18 mouse cellular contexts compared by ENCODE assay signal in genomic region chr9:83608135-83608534, GRCm38 (mm10).
DNase-seq lines count a peak whose midpoint lies in the region; ATAC-seq and TF ChIP-seq lines count a peak whose summit lies in the region.
"Had no signal": no experiment of that assay in that cellular context is flagged by ENCODE, and none has a peak within 500 bp of the region (broad histone marks: within the 10 kb centered on the region; RNA-seq: fewer than 3 reads in every experiment).

No protein-coding gene starts in this region.

- H3K4me3 ChIP-seq in lung, embryonic 16.5 days (ENCODE audit: low read length): no peak overlapping the region
- no peak overlapping the region for H3K4me3 ChIP-seq in olfactory bulb, adult 2 months (ENCODE audit: insufficient read depth, low read depth, low read length)
- no peak overlapping the region for H3K4me3 ChIP-seq in forebrain, embryonic 10.5 days
- H3K4me3 ChIP-seq: gastrocnemius, adult 2 months; hindbrain, embryonic 12.5 days; hindbrain, embryonic 15.5 days had no signal

- TF ChIP-seq CTCF in olfactory bulb, adult 2 months (IDR thresholded peaks at IDR 0.05; ENCODE audit: insufficient read depth, low read depth, low read length): no peak

- no peak overlapping the region for H3K4me2 ChIP-seq in lung, embryonic 16.5 days (ENCODE audit: low read depth, low read length)
- H3K4me2 ChIP-seq: heart, embryonic 11.5 days; hindbrain, embryonic 12.5 days; hindbrain, embryonic 15.5 days had no signal

- no peak for DNase-seq in frontal cortex, postnatal 14 days (ENCODE audit: low spot score in 2 of 2)
- no peak for DNase-seq in lung, postnatal 4 days
- DNase-seq in forebrain, embryonic 10.5 days (ENCODE audit: extremely low spot score, low spot score): no peak
- DNase-seq: adrenal gland, adult 8-10 months; cerebellum, adult 11-12 months; cerebellum, adult 8-10 months; cerebellum, postnatal 10 days; cerebellum, postnatal 36 days; gastrocnemius, adult 2 months; gastrocnemius, postnatal 14 days had no signal

- H3K36me3 ChIP-seq in lung, embryonic 16.5 days (ENCODE audit: control insufficient read depth, insufficient read depth, low read length): no peaks in the 10 kb centered on the region
- H3K36me3 ChIP-seq in forebrain, embryonic 10.5 days (replicated peaks): no peaks in the 10 kb centered on the region
- H3K36me3 ChIP-seq: hindbrain, embryonic 12.5 days; hindbrain, embryonic 15.5 days had no signal

- peak; percentile 76 for ATAC-seq in frontal cortex, adult (ENCODE audit: low TSS enrichment)
- ATAC-seq in lung, embryonic 16.5 days (ENCODE audit: low read depth): no peak
- ATAC-seq: activated CD4-positive, CD25-positive, alpha-beta regulatory T cell, adult 4 months; forebrain, embryonic 14.5 days had no signal

- peaks cover 10% of the 10 kb centered on the region for H3K4me1 ChIP-seq in lung, embryonic 16.5 days (replicated peaks; ENCODE audit: control insufficient read depth, insufficient read depth, low read length)
- peaks cover 27% of the 10 kb centered on the region for H3K4me1 ChIP-seq in olfactory bulb, adult 2 months (ENCODE audit: control insufficient read depth, insufficient read depth, low read length)
- H3K4me1 ChIP-seq in forebrain, embryonic 10.5 days: peaks cover 62% of the 10 kb centered on the region

- no peaks in the 10 kb centered on the region for H3K9me3 ChIP-seq in lung, embryonic 16.5 days (ENCODE audit: control insufficient read depth, low read length)
- H3K9me3 ChIP-seq in forebrain, embryonic 10.5 days: no peaks in the 10 kb centered on the region
- H3K9me3 ChIP-seq: hindbrain, embryonic 12.5 days; hindbrain, embryonic 15.5 days had no signal

- no peaks in the 10 kb centered on the region for H3K27me3 ChIP-seq in lung, embryonic 16.5 days (ENCODE audit: control insufficient read depth, insufficient read depth, low read depth, low read length)
- H3K27me3 ChIP-seq in forebrain, embryonic 10.5 days (ENCODE audit: poor library complexity, severe bottlenecking): no peaks in the 10 kb centered on the region
- H3K27me3 ChIP-seq: hindbrain, embryonic 12.5 days; hindbrain, embryonic 15.5 days had no signal

- WGBS in lung, embryonic 16.5 days: 51% methylated on average over 1 of the region's 1 CpGs
- 15% methylated on average over 1 of the region's 1 CpGs for WGBS in olfactory bulb, adult 2 months
- WGBS in forebrain, embryonic 10.5 days: 80% methylated on average over 1 of the region's 1 CpGs

- no peak for TF ChIP-seq POLR2A in olfactory bulb, adult 2 months (IDR thresholded peaks at IDR 0.05; ENCODE audit: insufficient read depth, low read depth, low read length)

- no peak overlapping the region for H3K27ac ChIP-seq in lung, embryonic 16.5 days (ENCODE audit: low read length)
- peak overlapping the region; percentile 93 for H3K27ac ChIP-seq in olfactory bulb, adult 2 months (ENCODE audit: insufficient read depth, low read depth, low read length)
- H3K27ac ChIP-seq in forebrain, embryonic 10.5 days: no peak overlapping the region
- H3K27ac ChIP-seq: gastrocnemius, adult 2 months; hindbrain, embryonic 12.5 days; hindbrain, embryonic 15.5 days had no signal

- 0 out of 2 replicates have a peak overlapping the region, but pooled peaks have one; percentile 6 for H3K9ac ChIP-seq in lung, embryonic 16.5 days (ENCODE audit: low read length)
- H3K9ac ChIP-seq: hindbrain, embryonic 12.5 days; hindbrain, embryonic 15.5 days had no signal
